8 mouse cellular contexts compared by ENCODE assay signal in the genomic region with DNA sequence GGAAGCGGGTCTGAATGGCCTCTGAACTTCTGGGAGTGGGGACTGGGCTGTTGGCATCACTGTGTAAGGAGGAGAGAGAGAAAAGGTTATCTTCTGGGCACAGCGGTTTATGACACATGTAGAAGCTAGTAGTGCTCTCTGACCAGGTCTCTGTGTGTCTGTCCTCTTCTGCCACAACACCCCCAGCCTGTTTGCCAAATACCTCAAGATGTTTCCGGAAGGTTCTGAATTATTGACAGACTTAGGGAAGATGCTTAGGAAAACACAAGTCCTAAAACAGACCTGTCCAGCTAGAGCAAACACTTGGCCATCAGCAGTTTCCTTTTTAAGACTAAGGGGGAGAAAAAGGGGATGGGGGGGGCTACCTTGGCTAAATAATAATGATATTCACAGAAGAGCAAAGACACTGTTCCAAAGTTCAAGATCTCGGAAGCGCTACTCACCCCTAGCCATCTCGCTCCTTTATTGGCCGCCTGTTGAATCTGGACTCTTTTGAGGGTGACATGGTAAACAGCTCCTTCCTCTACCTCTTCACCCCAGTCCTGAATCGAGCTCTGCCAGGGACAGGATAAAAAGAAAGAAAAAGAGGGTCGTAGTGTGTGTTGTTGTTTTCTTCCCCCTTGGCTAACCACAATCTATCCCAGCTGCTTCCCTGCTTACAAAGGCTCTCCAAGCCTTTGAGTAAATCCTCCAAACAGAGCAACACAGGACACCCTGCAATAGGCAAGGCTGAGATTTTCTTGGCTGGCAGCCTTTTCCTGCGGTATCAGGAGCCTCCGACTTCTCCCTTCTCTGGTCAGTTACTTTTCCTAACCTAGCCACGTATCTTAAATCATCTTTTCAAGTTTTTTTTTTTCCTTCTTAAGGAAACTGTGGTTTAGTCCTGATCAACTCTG.
DNase-seq lines count a peak whose midpoint lies in the region; ATAC-seq and TF ChIP-seq lines count a peak whose summit lies in the region.

No protein-coding gene starts in this region.

- no peaks in the 10 kb centered on the region; the same call in none of the 2 replicates for H3K27me3 ChIP-seq in forebrain, embryonic 16.5 days (replicated peaks; ENCODE audit: control insufficient read depth, insufficient read depth, low read length)
- H3K27me3 ChIP-seq in hindbrain, postnatal 0 days (ENCODE audit: insufficient read depth, low read length) = no peaks in the 10 kb centered on the region
- H3K27me3 ChIP-seq in liver, embryonic 14.5 days (ENCODE audit: control insufficient read depth, insufficient read depth, low read length) = peaks cover 41% of the 10 kb centered on the region
- 0 out of 2 replicates have a peak, but pooled peaks cover 3% of the 10 kb centered on the region for H3K27me3 ChIP-seq in neural tube, embryonic 15.5 days (replicated peaks)

- 31% methylated on average over 12 of the region's 12 CpGs for WGBS in forebrain, embryonic 16.5 days
- 28% methylated on average over 12 of the region's 12 CpGs for WGBS in hindbrain, postnatal 0 days
- WGBS in liver, embryonic 14.5 days (ENCODE audit: insufficient replicate concordance) = 30% methylated on average over 12 of the region's 12 CpGs
- WGBS in neural tube, embryonic 15.5 days = 29% methylated on average over 12 of the region's 12 CpGs

- DNase-seq in heart, adult 11 months = peak; percentile 95
- no peak for DNase-seq in heart, adult 8-10 months (ENCODE audit: low spot score)
- peak; percentile 43 for DNase-seq in hindbrain, postnatal 0 days (ENCODE audit: low spot score)
- DNase-seq in liver, embryonic 14.5 days (ENCODE audit: low read depth in 3 of 3, low spot score in 3 of 3) = no peak
- DNase-seq in right cerebral cortex, postnatal 25 days = no peak

- no peak overlapping the region; the same call in 1 of the 2 replicates for H3K9ac ChIP-seq in forebrain, embryonic 16.5 days (replicated peaks; ENCODE audit: low read depth, low read length)
- H3K9ac ChIP-seq in hindbrain, postnatal 0 days (replicated peaks; ENCODE audit: low read length) = peak overlapping the region; percentile 21; the same call in 1 of the 2 replicates
- no peak overlapping the region for H3K9ac ChIP-seq in liver, embryonic 14.5 days (replicated peaks)
- H3K9ac ChIP-seq in neural tube, embryonic 15.5 days (replicated peaks) = 0 out of 2 replicates have a peak overlapping the region, but pooled peaks have one; percentile 18

- H3K4me2 ChIP-seq in forebrain, embryonic 16.5 days (ENCODE audit: low read length) = peak overlapping the region; percentile 73
- peak overlapping the region; percentile 92 for H3K4me2 ChIP-seq in hindbrain, postnatal 0 days (ENCODE audit: low read depth, low read length)
- H3K4me2 ChIP-seq in liver, embryonic 14.5 days (ENCODE audit: low read depth) = peak overlapping the region; percentile 40
- peak overlapping the region; percentile 89 for H3K4me2 ChIP-seq in neural tube, embryonic 15.5 days

- H3K36me3 ChIP-seq in forebrain, embryonic 16.5 days (ENCODE audit: control insufficient read depth, insufficient read depth) = no peaks in the 10 kb centered on the region
- H3K36me3 ChIP-seq in hindbrain, postnatal 0 days (ENCODE audit: insufficient read depth, low read length) = no peaks in the 10 kb centered on the region
- no peaks in the 10 kb centered on the region for H3K36me3 ChIP-seq in liver, embryonic 14.5 days (replicated peaks; ENCODE audit: control insufficient read depth, insufficient read depth, low read depth)
- H3K36me3 ChIP-seq in neural tube, embryonic 15.5 days = no peaks in the 10 kb centered on the region

- H3K27ac ChIP-seq in forebrain, embryonic 16.5 days (ENCODE audit: low read length) = no peak overlapping the region
- peak overlapping the region; percentile 41; the same call in 1 of the 2 replicates for H3K27ac ChIP-seq in hindbrain, postnatal 0 days
- no peak overlapping the region for H3K27ac ChIP-seq in liver, embryonic 14.5 days
- peak overlapping the region; percentile 84 for H3K27ac ChIP-seq in neural tube, embryonic 15.5 days (replicated peaks)

- H3K4me3 ChIP-seq in forebrain, embryonic 16.5 days (replicated peaks; ENCODE audit: low read length) = peak overlapping the region; percentile 21; the same call in 1 of the 2 replicates
- peak overlapping the region; percentile 58 for H3K4me3 ChIP-seq in hindbrain, postnatal 0 days (ENCODE audit: low read length)
- H3K4me3 ChIP-seq in liver, embryonic 14.5 days (ENCODE audit: insufficient read depth in 1 of 2, low read depth in 2 of 2, low read length in 2 of 2) = peak overlapping the region; percentile 38 to 43; a peak in 3 of 4 replicates
- H3K4me3 ChIP-seq in neural tube, embryonic 15.5 days (replicated peaks) = peak overlapping the region; percentile 63

- no peak for ATAC-seq in forebrain, embryonic 16.5 days
- ATAC-seq in hindbrain, postnatal 0 days = no peak
- no peak for ATAC-seq in liver, embryonic 14.5 days (ENCODE audit: insufficient read depth)
- no peak for ATAC-seq in neural tube, embryonic 15.5 days (ENCODE audit: low FRiP score)
- ATAC-seq in erythroid progenitor cell, adult 5-6 weeks (replicated peaks; ENCODE audit: low FRiP score, poor library complexity, severe bottlenecking) = no peak

- TF ChIP-seq CTCF in hindbrain, postnatal 0 days (IDR thresholded peaks at IDR 0.05; ENCODE audit: low read depth) = no peak
- no peak for TF ChIP-seq CTCF in liver, embryonic 14.5 days (IDR thresholded peaks at IDR 0.05; ENCODE audit: low read depth)

- TF ChIP-seq EP300 in liver, embryonic 14.5 days (IDR thresholded peaks at IDR 0.05; ENCODE audit: low read depth) = no peak

- H3K9me3 ChIP-seq in forebrain, embryonic 16.5 days (ENCODE audit: control insufficient read depth, low read length) = no peaks in the 10 kb centered on the region
- no peaks in the 10 kb centered on the region for H3K9me3 ChIP-seq in hindbrain, postnatal 0 days (ENCODE audit: low read length)
- H3K9me3 ChIP-seq in liver, embryonic 14.5 days (ENCODE audit: control insufficient read depth, low read length) = no peaks in the 10 kb centered on the region
- no peaks in the 10 kb centered on the region for H3K9me3 ChIP-seq in neural tube, embryonic 15.5 days (replicated peaks)

- peaks cover 3% of the 10 kb centered on the region for H3K4me1 ChIP-seq in forebrain, embryonic 16.5 days (replicated peaks; ENCODE audit: control insufficient read depth, insufficient read depth, low read length)
- H3K4me1 ChIP-seq in hindbrain, postnatal 0 days (ENCODE audit: insufficient read depth, low read length) = 0 out of 2 replicates have a peak, but pooled peaks cover 4% of the 10 kb centered on the region
- H3K4me1 ChIP-seq in liver, embryonic 14.5 days (replicated peaks; ENCODE audit: control insufficient read depth in 2 of 2, insufficient read depth in 2 of 2, low read length in 1 of 2) = peaks cover 0 to 2% of the 10 kb centered on the region in 2 experiments; a peak in 1 of 4 replicates
- H3K4me1 ChIP-seq in neural tube, embryonic 15.5 days = peaks cover 30% of the 10 kb centered on the region

Comparison
In these comparisons a context has a peak if more than half of its experiments do, and no peak if none do; other contexts are left out.
1. DNase-seq: peak in heart, adult 11 months (single experiment) and hindbrain, postnatal 0 days (single experiment); none in heart, adult 8-10 months (single experiment), liver, embryonic 14.5 days (0 of 3) and right cerebral cortex, postnatal 25 days (single experiment).
2. H3K27ac ChIP-seq: peak in hindbrain, postnatal 0 days (single experiment) and neural tube, embryonic 15.5 days (single experiment); none in forebrain, embryonic 16.5 days (single experiment) and liver, embryonic 14.5 days (single experiment).
3. H3K4me2 ChIP-seq: peak in every context shown above with its lines; median percentile 92 in hindbrain, postnatal 0 days; 89 in neural tube, embryonic 15.5 days; 73 in forebrain, embryonic 16.5 days; 40 in liver, embryonic 14.5 days.
4. H3K9ac ChIP-seq: peak in hindbrain, postnatal 0 days (single experiment) and neural tube, embryonic 15.5 days (single experiment); none in forebrain, embryonic 16.5 days (single experiment) and liver, embryonic 14.5 days (single experiment).
5. Peak in every context shown above with its lines, with median percentiles within 50 percentile points of each other: H3K4me3 ChIP-seq.